Mouse (Mus musculus) olfactory bulb, adult 2 months (tissue): ENCODE results near the gene Mms22l. TPM values are rescaled to one million over a fixed set of nuclear protein-coding genes. Genes with fewer than 3 reads are reported as not detected.

Experiments used
- H3K27ac ChIP-seq: fragments of 200-500 bp; 2 replicates; pipeline ENCODE4 v1.5.1; 2012; ENCODE audit warnings: low read depth, low read length; ENCODE audit not compliant: insufficient read depth
- H3K4me1 ChIP-seq: fragments of 200-500 bp; 2 replicates; pipeline ENCODE4 v1.6.1; 2012; ENCODE audit warnings: low read length; ENCODE audit not compliant: control insufficient read depth, insufficient read depth
- H3K4me3 ChIP-seq: fragments of 200-500 bp; 2 replicates; pipeline ENCODE4 v1.5.1; 2012; ENCODE audit warnings: mild to moderate bottlenecking, low read depth, low read length, moderate library complexity; ENCODE audit not compliant: insufficient read depth
- CTCF ChIP-seq: fragments of 200-500 bp; IDR thresholded peaks from 2 replicates; pipeline ENCODE4 v1.5.1; 2012; ENCODE audit warnings: low read depth, mild to moderate bottlenecking, low read length, moderate library complexity; ENCODE audit not compliant: insufficient read depth
- POLR2A ChIP-seq: fragments of 200-500 bp; IDR thresholded peaks from 2 replicates; pipeline ENCODE4 v1.6.1; 2012; ENCODE audit warnings: mild to moderate bottlenecking, low read depth, low read length, moderate library complexity; ENCODE audit not compliant: insufficient read depth
- WGBS: fragments of 180-500 bp; shearing (Covaris S2); methylation state at CpG from one replicate; pipeline ENCODE4 v1.1.7; 2018; 5-methylcytosine and 5-hydroxymethylcytosine counted together
- polyA plus RNA-seq: library from polyadenylated mRNA; stranded (reverse); fragments of >200 nt; gene quantifications from 2 replicates; pipeline ENCODE4 v1.2.4, GENCODE M21; 2012; ENCODE audit warnings: low replicate concordance; ENCODE audit not compliant: missing spikeins, insufficient read depth, insufficient read length

Mms22l gene
- polyA plus RNA-seq, 1 experiment, result not detected

- TF ChIP-seq POLR2A, result no peak
- no peak for TF ChIP-seq CTCF
- Histone ChIP-seq H3K4me1 (no peaks in the 10 kb centered on the region), H3K27ac (no peak overlapping the region), H3K4me3 (no peak overlapping the region)
- WGBS, result 91% methylated on average over 3 of the region's 3 CpGs
Measured at GRCm38 (mm10) chr4:24609085-24609484, 112.8 kb downstream of the Mms22l start.

DNA sequence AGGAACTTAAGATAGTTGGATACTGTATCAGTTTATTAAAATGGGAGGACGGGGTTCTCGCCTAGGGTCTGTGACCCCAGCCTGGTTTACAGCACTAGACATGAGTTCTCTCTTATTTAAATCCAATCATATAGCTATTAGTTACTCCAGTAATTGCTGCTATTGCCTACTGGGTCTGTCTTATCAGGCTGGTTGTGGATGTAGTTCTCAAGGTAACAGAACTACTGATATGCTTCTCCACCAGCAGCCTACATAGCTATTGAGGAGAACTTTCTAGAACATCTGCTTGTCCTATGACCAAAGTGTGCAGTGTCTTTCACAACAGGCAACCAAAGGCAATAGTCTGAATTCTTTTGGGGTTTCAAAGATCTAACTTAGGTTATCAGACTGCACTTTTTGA lies 113.3 kb downstream of the Mms22l start:
- Histone ChIP-seq H3K4me1 (no peaks in the 10 kb centered on the region), H3K4me3 (no peak overlapping the region), H3K27ac (no peak overlapping the region)
- TF ChIP-seq CTCF, result no peak
- no peak for TF ChIP-seq POLR2A
- 96% methylated on average over 2 of the region's 2 CpGs for WGBS

DNA sequence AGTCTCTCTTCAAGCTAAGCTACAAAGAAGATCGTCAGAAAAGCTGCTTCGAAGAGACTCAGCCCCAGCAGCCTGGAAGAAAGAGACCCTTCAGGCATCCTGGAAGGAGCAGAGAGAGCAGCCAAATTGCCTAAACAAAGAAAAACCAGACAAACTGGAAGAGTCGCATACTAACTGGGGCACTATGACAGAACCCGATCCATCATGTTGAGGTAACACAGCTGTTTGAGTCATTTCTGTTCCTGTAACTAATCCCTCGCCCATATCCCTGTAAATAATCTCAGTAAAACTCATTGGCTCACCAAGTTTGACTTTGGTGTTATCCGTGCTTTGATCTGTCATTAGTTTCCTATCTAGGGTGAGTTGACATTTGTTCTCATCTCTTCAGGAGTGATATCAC lies 123.8 kb downstream of the Mms22l start:
- H3K4me3 ChIP-seq, result no peak overlapping the region
- WGBS, result 57% methylated on average over 6 of the region's 6 CpGs
- H3K27ac ChIP-seq, result no peak overlapping the region
- TF ChIP-seq CTCF, result no peak
- no peak for TF ChIP-seq POLR2A
- no peaks in the 10 kb centered on the region for H3K4me1 ChIP-seq

- no peaks in the 10 kb centered on the region for H3K4me1 ChIP-seq
- no peak overlapping the region for H3K4me3 ChIP-seq
- TF ChIP-seq CTCF (no peak), POLR2A (no peak)
- WGBS, result 41% methylated on average over 5 of the region's 5 CpGs
- H3K27ac ChIP-seq, result no peak overlapping the region
Measured at GRCm38 (mm10) chr4:24620440-24620839, 124.2 kb downstream of the Mms22l start.

- Histone ChIP-seq H3K4me1 (no peaks in the 10 kb centered on the region), H3K4me3 (no peak overlapping the region), H3K27ac (no peak overlapping the region)
- WGBS, result 65% methylated on average over 9 of the region's 9 CpGs
- TF ChIP-seq POLR2A (no peak), CTCF (no peak)
Measured at GRCm38 (mm10) chr4:24621422-24622187, 125.4 kb downstream of the Mms22l start.

- Histone ChIP-seq H3K27ac (no peak overlapping the region), H3K4me1 (peaks cover under 1% of the 10 kb centered on the region; the same call in 1 of the 2 replicates), H3K4me3 (no peak overlapping the region)
- TF ChIP-seq POLR2A (no peak), CTCF (no peak)
- WGBS, result 80% methylated on average over 13 of the region's 13 CpGs
Measured at GRCm38 (mm10) chr4:24625951-24626584, 129.8 kb downstream of the Mms22l start.

GRCm38 (mm10) chr4:24626686-24627085 lies 130.4 kb downstream of the Mms22l start:
- peaks cover 3% of the 10 kb centered on the region; the same call in 1 of the 2 replicates for H3K4me1 ChIP-seq
- TF ChIP-seq CTCF (no peak), POLR2A (no peak)
- H3K27ac ChIP-seq, result no peak overlapping the region
- WGBS, result 53% methylated on average over 4 of the region's 4 CpGs
- no peak overlapping the region for H3K4me3 ChIP-seq

- WGBS, result 53% methylated on average over 1 of the region's 1 CpGs
- Histone ChIP-seq H3K4me3 (no peak overlapping the region), H3K27ac (no peak overlapping the region), H3K4me1 (peaks cover 3% of the 10 kb centered on the region; the same call in 1 of the 2 replicates)
- TF ChIP-seq POLR2A (no peak), CTCF (no peak)
Measured at GRCm38 (mm10) chr4:24627871-24628270, 131.6 kb downstream of the Mms22l start.

GRCm38 (mm10) chr4:24630430-24630829 lies 134.2 kb downstream of the Mms22l start:
- WGBS, result 67% methylated on average over 2 of the region's 2 CpGs

More at GRCm38 (mm10) chr4:24630430-24630829, 134.2 kb downstream of the Mms22l start:
- Histone ChIP-seq H3K4me1 (peaks cover 3% of the 10 kb centered on the region; the same call in 1 of the 2 replicates), H3K4me3 (no peak overlapping the region), H3K27ac (no peak overlapping the region)
- TF ChIP-seq CTCF (no peak), POLR2A (no peak)
